Mouse (Mus musculus): ENCODE measurements around the gene Inpp5k.

GRCm38 (mm10) chr11:75620136-75620780 is 10.5 kb upstream of the Inpp5k start:
- TF ChIP-seq CTCF (IDR thresholded peaks at IDR 0.05; ENCODE audit: borderline replicate concordance, insufficient read depth, low read length) (no peak), POLR2A (IDR thresholded peaks at IDR 0.05; ENCODE audit: low read depth, low read length) (no peak)
